Mouse (Mus musculus) liver, embryonic 14.5 days (tissue): ENCODE results near the gene Pzp.

Source experiments
- CTCF ChIP-seq: IDR thresholded peaks from 2 replicates; pipeline ENCODE4 v1.5.1; 2016; ENCODE audit warnings: antibody characterized with exemption, low read depth, control low read depth
- EP300 ChIP-seq: IDR thresholded peaks from 2 replicates; pipeline ENCODE4 v1.6.1; 2016; ENCODE audit warnings: antibody characterized with exemption, low read depth

DNA sequence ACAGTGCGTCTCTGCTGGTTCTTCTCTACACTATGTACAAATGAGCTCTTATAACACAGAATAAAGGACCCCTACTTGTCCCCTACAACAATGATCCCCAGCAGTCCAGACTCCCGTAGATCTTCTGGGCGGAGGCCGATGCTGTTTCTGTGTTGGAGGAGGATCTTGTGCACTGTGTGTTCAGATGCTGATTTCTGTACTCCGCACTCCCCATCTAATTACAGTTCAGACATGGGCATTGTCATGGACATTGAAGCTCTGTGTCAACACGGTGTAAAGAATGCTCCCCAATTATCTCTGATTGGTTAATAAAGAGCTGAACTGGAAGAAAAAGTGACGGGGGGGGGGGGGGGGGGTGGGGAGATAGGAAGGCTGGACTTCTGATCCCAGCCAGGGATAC lies 60.5 kb downstream of the Pzp start:
- TF ChIP-seq CTCF, result no peak
- TF ChIP-seq EP300, result no peak
